Mouse (Mus musculus) thymus, postnatal 14 days (tissue): ENCODE results near the gene Ralgps2.

Source experiments
- DNase-seq: peaks from one replicate; pipeline ENCODE4 v3.0.0; 2021

Gene Ralgps2

GRCm38 (mm10) chr1:156891561-156891960 is 47.9 kb downstream of the Ralgps2 start:
- no peak for DNase-seq

GRCm38 (mm10) chr1:156888830-156889229 is 50.6 kb downstream of the Ralgps2 start:
- no peak for DNase-seq

GRCm38 (mm10) chr1:156885879-156886278 is 53.5 kb downstream of the Ralgps2 start:
- DNase-seq, result no peak

- DNase-seq, result no peak
Observed at GRCm38 (mm10) chr1:156884782-156885181, 54.6 kb downstream of the Ralgps2 start.

GRCm38 (mm10) chr1:156870616-156871015 is 68.8 kb downstream of the Ralgps2 start:
- DNase-seq, result no peak

- DNase-seq, result no peak
Observed at GRCm38 (mm10) chr1:156870028-156870427, 69.4 kb downstream of the Ralgps2 start.

- DNase-seq, result no peak
Observed at GRCm38 (mm10) chr1:156864240-156864639, 75.2 kb downstream of the Ralgps2 start.

GRCm38 (mm10) chr1:156863726-156864125 is 75.7 kb downstream of the Ralgps2 start:
- DNase-seq, result no peak

- DNase-seq, result no peak
Observed at GRCm38 (mm10) chr1:156861475-156862043, 77.9 kb downstream of the Ralgps2 start.

- no peak for DNase-seq
Observed at GRCm38 (mm10) chr1:156860266-156860665, 79.2 kb downstream of the Ralgps2 start.

- no peak for DNase-seq
Observed at GRCm38 (mm10) chr1:156859711-156860250, 79.6 kb downstream of the Ralgps2 start.

GRCm38 (mm10) chr1:156859156-156859555 is 80.3 kb downstream of the Ralgps2 start:
- DNase-seq, result no peak

- DNase-seq, result no peak
Observed at GRCm38 (mm10) chr1:156856666-156857065, 82.8 kb downstream of the Ralgps2 start.

- DNase-seq, result no peak
Observed at GRCm38 (mm10) chr1:156854558-156854957, 84.9 kb downstream of the Ralgps2 start.

- DNase-seq, result no peak
Observed at GRCm38 (mm10) chr1:156852872-156853271, 86.6 kb downstream of the Ralgps2 start.

GRCm38 (mm10) chr1:156852409-156852808 is 87.0 kb downstream of the Ralgps2 start:
- DNase-seq, result no peak

- DNase-seq, result no peak
Observed at GRCm38 (mm10) chr1:156847098-156847497, 92.3 kb downstream of the Ralgps2 start.

- no peak for DNase-seq
Observed at GRCm38 (mm10) chr1:156841625-156842339, 97.6 kb downstream of the Ralgps2 start.

- DNase-seq, result no peak
Observed at GRCm38 (mm10) chr1:156838695-156839094, 100.7 kb downstream of the Ralgps2 start.

- no peak for DNase-seq
Observed at GRCm38 (mm10) chr1:156838177-156838576, 101.2 kb downstream of the Ralgps2 start, which contains the start of gene Angptl1. Gene Angptl1 (plus strand): TSS chr1:156838562.

- DNase-seq, result no peak
Observed at GRCm38 (mm10) chr1:156819236-156819635, 120.2 kb downstream of the Ralgps2 start.

- DNase-seq, result no peak
Observed at GRCm38 (mm10) chr1:156813485-156813884, 125.9 kb downstream of the Ralgps2 start.

- no peak for DNase-seq
Observed at GRCm38 (mm10) chr1:156812716-156813115, 126.7 kb downstream of the Ralgps2 start.

GRCm38 (mm10) chr1:156811928-156812327 is 127.5 kb downstream of the Ralgps2 start:
- DNase-seq, result no peak
